Mouse (Mus musculus) MEL-GATA-1-ER (cell line): ENCODE data around the gene Rgs6.

Source experiments
- DNase-seq: peaks from one replicate; pipeline ENCODE4 v3.0.0-alpha.2; 2012; ENCODE audit warnings: low read depth; ENCODE audit errors: extremely low read depth

The Rgs6 gene

DNA sequence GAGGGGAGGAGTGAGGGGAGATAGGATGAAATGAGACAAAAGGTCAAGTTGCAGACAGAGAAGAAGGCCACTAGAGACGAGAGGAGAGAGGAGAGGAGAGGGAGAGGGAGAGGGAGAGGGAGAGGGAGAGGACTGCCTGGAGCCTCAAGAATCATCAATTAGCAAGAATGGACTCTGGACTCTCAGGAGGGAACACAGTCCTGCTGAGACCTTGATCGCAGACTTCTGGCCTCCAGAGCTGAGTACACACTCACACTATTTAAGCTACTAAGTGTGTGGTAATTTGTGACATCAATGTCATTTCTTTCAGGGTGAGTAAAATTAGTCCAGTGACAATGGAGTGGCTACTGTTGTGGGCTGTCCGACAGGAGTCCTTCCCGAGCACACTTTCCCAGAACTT is 495.3 kb downstream of the Rgs6 start:
- DNase-seq = no peak

DNA sequence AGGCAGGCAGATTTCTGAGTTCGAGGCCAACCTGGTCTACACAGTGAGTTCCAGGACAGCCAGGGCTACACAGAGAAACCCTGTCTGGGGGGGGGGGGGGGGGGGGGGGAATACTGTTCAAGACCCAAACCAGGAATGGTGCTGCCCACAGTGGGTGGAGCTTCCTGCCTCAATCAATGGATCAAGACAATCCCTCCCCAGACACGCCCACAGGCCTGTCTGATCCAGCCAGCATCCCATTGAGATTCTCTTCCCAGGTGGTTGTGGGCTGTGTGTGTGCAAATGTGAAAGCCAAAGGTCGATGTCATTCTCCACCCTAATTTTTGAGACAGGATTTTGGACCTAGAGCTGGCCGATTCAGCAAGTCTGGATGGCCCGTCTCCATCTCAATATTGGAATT is 496.5 kb downstream of the Rgs6 start:
- DNase-seq = no peak

DNA sequence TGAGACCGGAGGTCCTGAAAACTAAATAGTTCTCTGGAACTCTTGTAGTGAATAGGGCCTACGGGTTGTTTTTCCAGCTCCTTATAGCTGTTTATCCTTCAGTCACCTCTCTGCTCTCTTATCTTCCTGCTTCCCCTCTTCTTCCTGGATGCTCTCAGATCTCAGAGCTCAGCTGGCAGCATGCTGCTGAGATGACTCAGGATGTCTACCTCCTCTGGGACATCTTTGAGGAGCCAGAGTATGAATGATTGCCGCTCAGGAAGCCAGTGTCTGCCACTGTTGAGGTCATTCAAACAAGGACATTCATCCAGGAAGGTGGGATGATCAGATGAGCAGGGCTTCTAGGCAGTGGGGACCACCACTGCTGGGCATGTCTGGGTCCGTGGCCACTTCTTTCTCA is 498.9 kb downstream of the Rgs6 start:
- no peak for DNase-seq

DNA sequence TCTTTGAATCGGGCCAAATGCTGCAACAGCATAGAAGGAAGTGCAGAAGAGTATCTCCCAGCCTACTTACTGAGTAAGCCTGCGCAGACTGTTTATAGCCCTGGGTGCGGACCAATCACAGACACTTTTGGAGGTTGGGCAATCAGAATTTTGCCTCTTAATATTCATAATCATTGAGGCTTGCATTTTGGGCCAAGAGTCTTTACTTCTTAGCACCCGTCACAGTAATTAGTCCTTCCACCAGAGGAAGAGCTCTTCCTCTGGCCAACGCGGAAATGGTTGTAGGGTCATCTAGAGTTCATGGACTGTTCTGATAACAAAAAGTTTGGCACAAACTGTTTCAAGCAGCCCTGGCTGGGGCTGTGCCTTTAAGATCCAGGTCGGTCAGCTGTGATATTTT is 499.5 kb downstream of the Rgs6 start:
- no peak for DNase-seq

DNA sequence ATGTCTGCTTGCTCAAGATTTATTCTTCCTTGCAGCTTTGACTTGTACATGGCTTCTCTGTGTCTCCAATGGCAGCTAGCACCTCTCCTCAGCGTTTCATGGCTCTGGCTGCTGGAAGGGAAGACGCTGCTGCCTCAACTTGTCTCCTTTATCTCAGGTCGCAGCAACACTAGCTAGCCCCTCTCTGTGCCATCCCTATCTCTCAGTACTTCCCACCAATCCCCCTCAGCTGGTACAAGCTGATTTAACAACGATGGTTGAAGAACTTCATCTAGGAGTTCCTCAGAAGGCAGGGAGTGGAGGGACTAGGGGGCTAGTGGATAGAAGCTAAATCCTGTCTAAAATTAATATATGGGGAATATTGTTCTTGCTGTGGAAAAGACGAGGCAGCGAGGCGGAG is 503.9 kb downstream of the Rgs6 start:
- no peak for DNase-seq

DNA sequence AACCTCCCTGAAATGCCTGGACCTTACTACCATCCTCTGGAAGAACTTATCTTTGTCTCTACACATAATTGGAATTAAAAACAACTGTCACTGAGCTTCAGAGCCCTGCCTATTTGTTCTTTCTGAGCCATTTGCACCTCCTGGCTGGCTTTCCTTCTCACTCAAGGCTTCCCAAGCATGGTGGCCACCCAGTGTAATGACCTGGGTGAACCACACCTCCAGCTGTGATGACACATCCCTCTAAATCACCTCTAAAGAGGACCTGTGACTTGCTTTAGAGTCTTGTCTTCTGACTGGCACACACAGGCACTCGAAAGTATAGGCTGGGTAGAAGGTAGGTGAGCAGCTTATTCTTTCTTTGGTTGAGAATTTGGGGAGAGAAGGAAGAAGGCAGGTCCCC is 509.7 kb downstream of the Rgs6 start:
- DNase-seq = no peak

DNA sequence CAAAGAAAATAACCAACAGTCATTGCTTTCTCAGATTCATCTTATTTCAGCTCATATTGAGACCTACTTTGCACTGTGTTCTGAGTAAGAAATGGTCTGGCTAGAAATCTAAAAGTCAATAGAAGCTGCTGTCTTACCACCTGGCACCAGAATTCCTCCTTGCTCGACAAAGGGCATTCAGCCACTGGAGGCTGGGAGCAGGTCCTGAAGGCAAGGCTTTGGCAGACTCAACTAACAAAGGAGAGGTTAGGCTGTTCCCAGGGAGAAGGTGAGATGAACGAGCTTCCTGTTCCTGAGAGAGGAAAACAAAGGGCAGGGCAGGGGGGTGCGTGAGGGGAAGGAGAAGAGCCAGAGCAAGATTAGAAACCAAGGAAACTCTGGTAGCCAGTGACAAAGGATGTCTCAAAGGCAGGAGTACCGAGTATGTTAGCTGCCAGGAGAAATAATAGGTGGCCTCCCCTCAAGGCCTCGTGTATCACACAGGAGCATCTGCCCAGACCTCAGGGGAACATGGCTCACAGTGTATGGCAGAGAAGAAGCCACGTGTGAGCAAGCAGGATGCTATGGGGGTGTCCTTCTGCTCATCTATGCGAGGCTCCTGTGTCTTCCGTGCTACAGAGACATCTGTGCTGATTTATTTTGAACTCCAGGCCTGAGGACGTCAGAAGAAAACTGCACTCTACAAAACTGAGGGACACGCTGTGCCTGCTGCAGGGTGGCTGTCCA is 510.7 kb downstream of the Rgs6 start:
- DNase-seq = no peak

DNA sequence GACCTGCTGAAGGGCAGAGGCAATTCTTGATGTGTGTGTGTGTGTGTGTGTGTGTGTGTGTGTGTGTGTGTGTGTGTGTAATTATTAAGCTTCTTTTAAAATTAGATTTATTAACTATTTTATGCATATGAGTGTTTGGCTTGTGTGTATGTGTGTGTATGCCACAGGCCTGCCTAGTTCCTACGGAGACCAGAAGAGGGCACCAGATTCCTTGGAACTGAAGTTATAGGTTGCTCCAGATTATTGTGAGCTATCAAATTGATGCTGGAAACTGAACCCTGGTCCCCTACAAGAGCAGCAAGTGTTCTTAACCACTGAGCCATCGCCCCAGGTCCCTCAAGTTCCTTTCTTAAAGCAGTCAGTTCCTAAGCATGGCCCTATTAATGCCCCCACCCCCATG is 511.8 kb downstream of the Rgs6 start:
- peak; percentile 26 for DNase-seq

DNA sequence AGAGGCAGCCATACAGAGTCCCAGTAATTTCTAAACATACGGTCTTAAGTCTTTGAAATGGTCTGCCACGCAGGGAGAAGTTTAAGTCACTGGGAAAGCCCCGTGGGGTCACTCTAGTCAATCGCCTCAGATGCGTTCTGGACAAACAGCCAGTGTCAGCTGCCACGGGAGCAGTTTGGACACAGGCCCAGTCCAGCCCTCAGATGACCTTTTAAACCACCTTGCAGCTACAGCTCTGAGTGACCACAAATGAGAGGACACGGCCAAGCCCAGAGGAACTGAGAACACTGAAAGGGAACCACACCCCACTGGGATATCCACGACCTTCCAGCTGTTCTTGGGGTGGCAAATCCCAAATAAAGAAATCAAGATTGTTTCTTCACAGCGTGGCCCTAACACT is 512.3 kb downstream of the Rgs6 start:
- DNase-seq = no peak

DNA sequence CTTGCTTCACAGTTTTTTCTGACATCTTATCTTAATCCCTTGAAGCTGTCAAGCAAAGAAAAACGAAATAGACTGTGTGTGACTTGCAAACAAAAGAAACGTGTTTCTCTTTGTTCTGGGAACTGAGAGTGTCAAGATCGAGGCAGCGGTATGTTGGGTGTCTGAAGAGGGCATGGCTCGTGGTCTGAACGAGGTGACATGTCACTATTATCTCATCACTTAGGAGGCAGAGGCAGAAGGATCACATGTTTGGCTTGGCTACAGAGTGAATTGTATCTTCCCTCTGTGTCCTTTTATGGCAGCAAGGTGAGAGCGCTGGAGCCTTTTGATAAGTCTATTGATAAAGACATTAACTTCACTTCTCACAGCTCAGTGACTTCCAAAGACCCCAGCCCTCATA is 512.8 kb downstream of the Rgs6 start:
- no peak for DNase-seq

DNA sequence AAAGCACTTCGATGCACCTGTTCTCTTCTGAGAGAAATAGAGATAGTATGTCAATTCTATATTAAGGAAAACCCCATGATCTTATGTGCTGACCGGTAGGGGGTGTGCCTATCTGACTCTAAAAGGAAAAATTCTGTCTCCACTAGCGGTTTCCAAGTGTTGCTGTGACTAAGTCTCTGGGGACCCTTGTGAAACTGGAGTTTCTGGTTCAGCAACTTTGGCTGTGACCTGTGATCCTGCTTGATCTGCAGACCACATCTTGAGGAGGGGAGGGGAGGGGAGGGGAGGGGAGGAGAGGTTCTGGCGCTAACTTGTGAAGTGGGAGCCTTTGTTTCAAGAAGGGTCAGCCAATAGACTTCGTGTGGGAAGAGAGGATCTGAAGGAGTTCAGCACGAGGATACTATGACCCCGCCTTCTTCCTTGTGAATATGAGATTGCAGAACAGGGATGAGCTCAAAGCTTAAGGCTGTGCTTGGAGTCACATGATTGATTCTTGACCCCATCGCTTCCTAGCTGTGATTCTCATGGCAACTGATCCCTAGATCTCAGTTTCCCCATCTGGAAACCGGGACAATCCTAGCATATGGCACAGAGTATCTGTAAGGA is 517.5 kb downstream of the Rgs6 start:
- DNase-seq = no peak

DNA sequence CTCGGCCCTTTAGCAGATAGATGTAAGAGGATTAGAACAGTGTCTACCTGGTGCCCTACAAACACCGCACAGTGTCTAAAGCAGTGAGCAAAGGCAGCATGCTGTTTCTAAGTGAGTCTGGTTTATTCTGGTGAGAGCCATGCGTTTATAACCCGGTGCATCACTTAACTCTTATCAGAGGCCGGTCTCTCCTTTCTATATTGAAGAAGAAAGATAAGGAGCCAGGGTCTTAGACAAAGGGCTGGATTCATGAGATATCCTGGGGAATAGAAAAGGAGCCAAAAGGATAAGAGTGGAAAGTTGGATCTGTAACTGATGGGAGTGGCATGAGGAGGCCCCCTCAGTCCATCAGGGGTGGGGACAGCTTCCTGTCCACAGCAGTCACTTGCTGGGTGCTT is 518.0 kb downstream of the Rgs6 start:
- no peak for DNase-seq

DNA sequence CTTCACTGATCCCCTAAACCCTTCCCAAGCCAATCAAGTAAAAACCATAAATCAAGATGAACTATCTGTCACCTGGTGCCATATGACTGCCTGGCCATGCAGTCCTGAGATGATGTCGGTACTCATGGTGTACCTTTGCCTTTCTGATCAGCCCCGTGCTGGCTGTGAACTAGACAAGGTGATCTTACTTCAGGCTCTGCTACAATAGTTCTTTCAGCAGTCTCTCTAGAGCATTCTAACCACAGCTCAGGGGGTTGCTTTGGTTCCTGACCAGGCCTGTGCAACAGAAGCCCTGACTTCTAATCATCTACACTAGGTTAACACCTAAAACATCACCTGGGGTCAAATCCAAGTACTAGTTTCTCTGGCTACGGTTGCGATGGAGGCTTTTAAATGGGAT is 521.4 kb downstream of the Rgs6 start:
- no peak for DNase-seq

DNA sequence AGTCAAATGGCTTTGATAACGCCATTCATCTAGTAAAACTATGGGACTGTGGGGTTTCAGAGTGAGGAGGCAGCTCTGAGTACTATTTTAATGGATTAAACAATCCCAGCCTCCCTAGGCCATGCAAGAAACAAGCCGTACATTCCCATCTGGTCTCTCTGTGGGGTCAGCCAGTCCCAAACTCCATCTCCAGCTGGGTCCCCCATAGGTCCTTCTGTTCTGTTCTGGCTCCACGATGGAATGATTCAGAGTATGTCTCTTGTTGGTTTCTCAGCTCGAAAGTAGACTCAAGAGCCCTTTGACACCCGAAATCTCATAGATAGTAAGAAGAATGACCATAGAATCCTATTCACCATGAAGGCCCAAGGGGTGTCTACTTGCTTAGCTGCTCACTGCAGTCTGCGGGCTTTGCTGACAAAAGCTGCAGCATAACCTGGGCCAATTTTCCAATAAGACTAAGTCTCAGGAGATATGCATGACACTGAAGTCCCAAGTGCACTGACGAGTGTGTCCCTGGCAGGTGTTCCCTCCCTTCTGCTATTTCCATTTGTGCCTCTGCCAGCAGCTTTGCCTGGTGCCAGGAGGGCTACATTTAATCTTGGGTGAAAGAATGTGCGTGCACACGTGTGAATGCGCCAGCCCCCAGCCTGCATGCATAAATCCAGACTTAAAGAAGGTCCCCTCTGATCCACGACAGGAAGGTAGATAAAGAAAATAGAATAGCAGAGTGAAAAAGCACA is 522.0 kb downstream of the Rgs6 start:
- no peak for DNase-seq

DNA sequence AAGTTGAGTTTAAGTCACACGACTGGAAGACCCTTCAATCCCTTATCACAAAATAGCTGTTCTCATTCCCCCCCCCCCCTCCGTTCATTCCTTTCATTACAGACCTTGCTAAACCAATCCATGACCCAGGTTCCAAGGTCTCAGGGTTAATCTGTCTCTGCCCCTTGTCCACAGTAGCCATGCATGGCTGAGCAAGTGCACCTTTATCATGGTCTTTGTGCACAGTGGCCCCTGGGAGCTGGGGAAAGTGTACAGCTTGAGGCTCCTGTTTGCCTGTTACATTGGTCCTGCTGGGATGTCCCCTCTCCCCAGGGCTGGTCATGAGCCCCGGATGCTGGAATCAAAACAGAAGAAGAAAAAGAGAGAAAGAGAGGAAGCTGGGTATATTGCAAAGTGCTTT is 522.6 kb downstream of the Rgs6 start:
- no peak for DNase-seq

DNA sequence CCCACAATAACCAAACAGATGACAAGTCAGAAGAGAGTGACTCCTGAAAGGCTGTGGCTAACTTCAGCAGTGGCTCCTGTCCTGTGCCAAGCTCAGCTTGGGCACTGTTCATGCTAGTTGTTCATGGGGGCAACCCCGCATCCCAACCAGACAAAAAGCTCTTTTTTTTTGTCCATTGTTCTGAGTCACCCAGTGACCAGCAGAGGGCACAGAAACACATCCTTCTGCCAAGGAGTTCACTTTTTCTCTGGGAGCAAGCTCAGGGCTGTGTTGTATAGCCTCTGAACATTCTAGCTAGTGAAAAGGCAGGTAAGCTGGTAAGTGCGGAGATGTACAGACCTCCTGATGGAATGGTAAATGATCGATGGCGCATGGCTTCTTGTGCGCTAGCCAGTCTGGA is 524.2 kb downstream of the Rgs6 start:
- DNase-seq = no peak

DNA sequence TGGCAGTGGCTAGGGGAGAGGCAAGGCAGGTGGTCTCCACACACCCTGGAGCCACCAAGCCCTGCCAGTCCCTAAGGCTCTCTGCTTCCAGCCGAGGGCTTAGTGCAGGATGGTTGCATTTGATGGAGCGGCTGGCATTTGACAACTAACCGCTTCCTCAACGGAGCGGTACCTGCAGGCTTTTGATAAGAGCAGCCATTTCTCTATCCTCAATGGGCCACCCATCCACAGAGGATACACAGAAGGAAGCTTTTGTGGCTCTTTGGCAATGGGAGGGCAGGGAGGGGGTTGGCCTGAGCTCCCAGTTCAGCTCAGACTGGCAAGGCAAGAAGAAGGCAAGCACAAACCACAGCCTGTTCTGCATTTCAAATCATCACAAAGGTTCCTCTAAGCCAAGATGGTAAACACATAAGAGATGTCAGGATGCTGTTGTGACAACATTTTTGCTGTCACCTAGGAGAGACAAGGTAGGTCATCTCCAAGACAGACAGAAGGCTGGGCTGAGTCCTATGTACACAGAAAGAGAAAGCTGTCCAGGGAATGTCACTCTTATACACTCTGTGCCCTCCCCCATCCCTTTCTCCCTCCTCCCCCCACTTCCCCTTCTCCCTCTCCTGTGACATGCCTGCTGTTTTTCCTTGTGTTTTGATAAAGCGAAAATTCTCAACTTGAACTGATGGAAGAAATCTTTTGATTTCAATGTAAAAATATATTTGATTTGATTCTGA is 525.0 kb downstream of the Rgs6 start:
- peak; percentile 86 for DNase-seq

DNA sequence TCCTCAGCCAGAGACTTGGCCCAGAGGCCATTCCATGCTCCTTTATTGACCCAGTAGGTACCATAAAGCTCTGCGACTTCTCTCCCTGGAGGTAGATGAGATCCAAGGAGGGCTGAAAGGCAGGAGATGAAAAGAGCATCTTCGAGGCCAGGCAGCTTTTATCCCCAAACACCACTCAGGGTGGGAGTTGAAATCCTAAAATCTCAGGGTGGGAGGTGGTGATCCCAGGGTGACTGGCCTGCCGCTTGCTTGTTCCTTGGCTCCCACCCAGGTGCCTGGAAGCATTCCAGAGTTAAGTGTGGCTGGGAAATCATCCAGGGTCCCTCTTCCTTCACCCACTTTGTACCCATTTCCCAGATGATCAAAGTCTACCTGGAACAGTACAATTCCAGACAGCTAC is 525.9 kb downstream of the Rgs6 start:
- no peak for DNase-seq

DNA sequence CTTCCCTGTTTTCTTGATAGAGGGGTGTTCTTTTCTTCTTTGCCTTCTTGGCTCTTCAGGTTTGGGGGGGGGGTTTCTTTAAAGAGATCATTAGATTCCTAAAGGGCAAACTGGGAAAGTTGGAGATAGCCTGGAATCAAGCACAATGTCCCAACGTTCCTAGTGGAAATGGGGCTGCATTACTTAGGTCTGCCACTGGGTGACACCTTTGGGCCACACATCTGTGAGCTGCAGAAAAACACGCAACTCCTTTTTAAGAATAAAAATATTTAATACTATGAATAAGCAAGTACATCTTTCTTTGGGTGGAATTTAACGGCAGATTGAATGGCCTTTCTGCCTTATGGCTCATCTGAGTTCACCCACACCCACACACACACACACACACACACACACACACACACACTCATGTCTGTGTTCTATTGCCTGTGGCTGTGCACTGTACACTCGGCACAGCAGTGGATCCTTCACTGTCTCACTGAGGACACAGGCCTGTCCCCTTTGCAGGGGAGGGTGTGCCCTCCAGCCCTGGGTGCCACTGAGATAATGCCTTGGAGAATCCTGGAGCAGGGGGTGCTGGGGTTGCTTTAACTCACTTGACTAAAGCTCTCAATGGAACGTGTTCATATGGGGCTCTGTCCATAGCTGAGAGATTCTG is 526.4 kb downstream of the Rgs6 start:
- no peak for DNase-seq

DNA sequence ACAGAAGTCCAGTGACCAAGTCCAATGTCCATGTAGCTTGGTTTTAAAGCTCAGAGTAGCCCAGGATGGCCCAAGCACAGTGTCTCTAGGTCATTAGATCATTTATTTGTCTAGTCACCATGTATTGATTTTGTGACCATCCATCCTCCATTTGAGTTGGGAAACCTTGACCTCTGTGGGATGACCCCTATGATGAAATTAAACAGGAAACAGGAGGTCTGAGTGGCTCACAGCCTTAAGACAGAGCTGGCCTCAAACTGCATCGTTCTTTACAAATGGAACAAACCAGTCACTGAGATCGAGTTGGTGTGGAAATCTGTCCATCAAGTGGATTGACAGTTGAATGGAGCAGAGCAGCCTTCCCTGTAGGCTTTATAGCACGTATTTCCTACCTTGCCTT is 536.0 kb downstream of the Rgs6 start:
- no peak for DNase-seq

DNA sequence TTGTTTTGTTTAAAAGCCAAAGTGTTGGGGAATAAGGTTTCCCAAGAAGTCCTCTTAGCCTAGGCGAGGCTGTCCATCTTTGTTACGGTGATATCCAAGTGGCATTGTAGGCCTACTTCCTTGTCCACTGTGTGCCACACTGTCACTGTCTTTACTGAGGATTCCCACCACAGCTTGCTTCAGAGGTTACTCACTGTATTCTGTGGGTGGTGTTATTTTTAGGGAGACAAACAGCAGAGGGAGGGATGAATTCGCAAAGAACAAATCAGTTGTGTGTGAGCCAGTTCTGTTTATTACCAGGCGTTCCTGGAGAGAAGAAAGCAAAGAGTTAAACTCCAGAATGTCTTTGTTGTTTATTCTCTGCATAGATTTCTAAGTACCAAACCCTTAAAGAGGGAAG is 537.2 kb downstream of the Rgs6 start:
- DNase-seq = no peak

DNA sequence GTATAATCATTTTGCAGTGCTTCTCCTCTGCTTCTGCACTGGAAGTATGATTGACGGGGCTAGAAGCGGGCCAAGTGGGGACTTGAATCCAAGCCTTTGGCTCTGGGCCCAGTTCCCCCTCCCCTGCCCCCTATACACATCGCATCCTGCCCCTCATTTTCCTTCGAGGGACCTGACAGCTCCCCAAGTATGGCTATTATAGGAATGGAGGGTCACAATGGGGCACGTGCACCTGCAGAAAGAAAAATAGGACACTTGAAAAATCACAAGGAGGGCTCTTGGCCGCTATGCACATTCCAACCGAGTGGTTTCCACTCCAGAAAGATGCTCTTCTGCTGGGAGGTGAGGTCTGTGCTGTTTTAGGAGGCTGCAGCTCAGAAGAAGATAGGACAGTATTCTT is 538.8 kb downstream of the Rgs6 start:
- DNase-seq = no peak
